Mouse (Mus musculus): ENCODE results near the gene Tmed10.

DNA sequence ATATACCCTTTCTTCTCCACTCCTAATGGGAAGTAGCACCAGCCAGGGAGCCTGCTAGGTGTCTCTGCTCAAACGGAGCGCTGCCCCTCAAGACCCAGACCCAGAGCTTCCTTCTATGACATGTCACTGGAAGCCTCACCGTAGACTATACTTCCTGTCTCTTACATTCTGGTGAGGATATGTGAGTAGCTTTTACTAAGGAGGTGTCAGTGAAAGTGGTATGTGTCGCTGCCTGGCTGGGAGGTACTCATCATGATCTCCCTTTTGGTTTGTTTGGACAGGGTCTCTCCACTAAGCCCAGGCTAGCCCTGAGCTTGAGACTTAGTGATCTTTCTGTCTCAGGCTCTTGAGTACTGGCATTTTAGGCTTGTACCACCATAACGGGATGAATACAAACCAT is 41.7 kb upstream of the Tmed10 start:
- TF ChIP-seq CTCF (IDR thresholded peaks at IDR 0.05; ENCODE audit: control insufficient read depth, insufficient read depth, low read length), result no peak
- no peak for TF ChIP-seq POLR2A (IDR thresholded peaks at IDR 0.05; ENCODE audit: borderline replicate concordance, control insufficient read depth, low read depth, low read length)

All from bone marrow, adult 2 months (tissue).